Mouse (Mus musculus): ENCODE results near the gene Mpp5. TPM values are rescaled to one million over a fixed set of nuclear protein-coding genes. Genes with fewer than 3 reads are reported as not detected.

Mpp5 gene
- polyA plus RNA-seq (2015; fragmentation: Nextera tagmentation; extraction: Ambion mirVana): 10.0 and 12.9 TPM in 2 replicates

DNA sequence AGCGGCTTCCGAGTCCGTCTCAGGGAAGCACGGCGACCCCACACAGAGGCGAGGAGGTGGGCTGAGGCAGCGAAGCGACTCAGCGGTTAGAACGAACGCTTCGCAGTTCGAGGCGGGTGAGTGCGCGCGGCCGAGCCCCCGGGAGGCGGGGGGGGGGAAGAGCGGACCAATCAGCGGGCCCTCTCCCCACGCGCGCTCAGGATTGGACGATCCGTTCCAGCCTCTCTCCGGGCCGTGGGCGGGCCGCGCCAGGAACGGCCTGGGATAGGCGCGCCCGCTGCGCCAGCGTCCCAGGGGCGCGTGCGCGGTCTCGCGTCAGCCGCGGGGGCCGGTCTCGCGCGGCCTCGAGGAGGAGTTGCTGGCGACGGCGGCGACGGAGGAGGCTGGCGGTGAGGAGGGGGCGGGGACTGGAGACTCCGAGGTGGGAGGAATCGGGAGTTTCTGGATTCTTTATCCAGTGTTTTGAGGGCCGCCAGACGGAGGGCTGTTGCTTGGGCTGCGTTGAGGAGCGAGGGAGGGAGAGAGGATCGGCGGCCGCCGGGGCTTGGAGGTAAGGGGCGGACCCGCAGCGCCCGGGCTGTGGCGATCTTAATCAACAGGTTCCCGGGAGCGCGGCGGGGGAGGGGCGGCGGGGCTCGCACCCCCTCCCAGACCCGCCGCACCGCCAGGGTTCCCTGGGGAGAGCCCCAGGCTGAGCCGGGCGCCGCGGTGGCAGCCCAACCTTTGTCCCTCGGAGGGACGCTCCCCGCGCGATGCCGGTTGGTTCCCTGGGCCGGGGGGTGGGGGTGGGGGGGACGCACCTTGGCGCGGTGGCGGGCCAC, at the start of gene Mpp5:
TSS of gene Mpp5 (plus strand) at position 351 of the 821 bp plus-strand sequence.
- Histone ChIP-seq H3K27ac (replicated peaks) (peak within 1 kb of the TSS; percentile 98), H3K27me3 (ENCODE audit: control insufficient read depth, insufficient read depth, low read length) (no peaks in the 10 kb centered on the region), H3K4me3 (ENCODE audit: low read depth, low read length) (peak within 1 kb of the TSS; percentile 91), H3K9ac (ENCODE audit: low read length) (peak within 1 kb of the TSS; percentile 90), H3K36me3 (ENCODE audit: control insufficient read depth, insufficient read depth, low read length) (no peaks in the 10 kb centered on the region), H3K4me1 (replicated peaks; ENCODE audit: control insufficient read depth, insufficient read depth) (no peaks in the 10 kb centered on the region), H3K9me3 (ENCODE audit: control insufficient read depth, low read length) (no peaks in the 10 kb centered on the region), H3K4me2 (replicated peaks; ENCODE audit: low read depth) (peak within 1 kb of the TSS; percentile 96)
- TF ChIP-seq EP300 (optimal IDR thresholded peaks at IDR 0.05) (no peak), CTCF (IDR thresholded peaks at IDR 0.05; ENCODE audit: low read depth) (no peak)
- under 1% methylated on average over 62 of the region's 98 CpGs for WGBS
- peak; percentile 98 for DNase-seq (ENCODE audit: low spot score)
- ATAC-seq (ENCODE audit: low FRiP score, low TSS enrichment): peak; percentile 100

DNA sequence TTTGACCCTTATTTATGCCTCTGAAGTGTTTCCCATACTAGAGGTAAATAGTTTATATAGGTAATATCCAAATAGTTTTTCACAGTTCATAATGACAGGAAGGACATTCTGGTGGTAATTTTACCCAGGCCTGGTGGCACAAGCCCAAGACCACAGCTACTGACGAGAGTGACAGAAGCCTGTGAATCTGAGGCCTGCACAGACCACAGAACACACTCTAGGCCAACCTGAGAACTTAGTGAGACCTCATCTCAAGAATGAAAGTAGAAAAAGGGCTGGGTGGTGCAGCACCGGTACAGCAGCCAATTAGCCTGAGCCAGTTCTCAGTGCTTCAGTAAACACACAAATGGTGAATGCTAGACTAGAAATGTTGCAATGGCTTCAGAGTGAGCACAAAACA, 30.9 kb upstream of the Mpp5 start:
- TF ChIP-seq CTCF (IDR thresholded peaks at IDR 0.05; ENCODE audit: low read depth): no peak
- TF ChIP-seq EP300 (optimal IDR thresholded peaks at IDR 0.05): no peak
- H3K27me3 ChIP-seq (ENCODE audit: control insufficient read depth, insufficient read depth, low read length): no peaks in the 10 kb centered on the region
- WGBS: 68% methylated on average over 2 of the region's 2 CpGs
- H3K9me3 ChIP-seq (ENCODE audit: control insufficient read depth, low read length): no peaks in the 10 kb centered on the region
- H3K9ac ChIP-seq (ENCODE audit: low read length): no peak overlapping the region
- H3K4me2 ChIP-seq (replicated peaks; ENCODE audit: low read depth): no peak overlapping the region
- no peaks in the 10 kb centered on the region for H3K36me3 ChIP-seq (ENCODE audit: control insufficient read depth, insufficient read depth, low read length)
- DNase-seq (ENCODE audit: low spot score) (no peak), ATAC-seq (ENCODE audit: low FRiP score, low TSS enrichment) (no peak)
- no peak overlapping the region for H3K4me3 ChIP-seq (ENCODE audit: low read depth, low read length)
- H3K27ac ChIP-seq (replicated peaks): no peak overlapping the region
- H3K4me1 ChIP-seq (replicated peaks; ENCODE audit: control insufficient read depth, insufficient read depth): no peaks in the 10 kb centered on the region

DNA sequence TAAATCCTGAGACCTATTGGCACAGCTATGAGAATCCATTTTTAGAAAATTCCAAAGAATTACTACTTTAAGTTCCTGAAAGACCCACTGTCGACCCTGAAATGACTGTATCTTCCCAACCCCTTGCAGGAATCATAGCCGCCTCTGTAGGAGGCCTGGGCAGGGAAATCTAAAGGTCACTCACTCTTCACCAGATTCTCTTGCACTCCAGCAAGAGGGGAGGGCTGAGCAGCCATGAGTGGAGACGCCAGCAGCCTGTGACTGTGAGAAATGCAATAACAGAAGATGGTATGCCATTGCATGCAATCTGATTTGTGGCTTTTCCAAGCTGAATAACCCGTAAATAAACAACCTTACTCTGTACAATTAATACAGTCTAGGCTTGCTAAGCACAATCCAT, 21.0 kb upstream of the Mpp5 start:
- no peak overlapping the region for H3K4me2 ChIP-seq (replicated peaks; ENCODE audit: low read depth)
- no peak overlapping the region for H3K27ac ChIP-seq (replicated peaks)
- no peaks in the 10 kb centered on the region for H3K9me3 ChIP-seq (ENCODE audit: control insufficient read depth, low read length)
- no peaks in the 10 kb centered on the region for H3K4me1 ChIP-seq (replicated peaks; ENCODE audit: control insufficient read depth, insufficient read depth)
- no peak overlapping the region for H3K4me3 ChIP-seq (ENCODE audit: low read depth, low read length)
- ATAC-seq (ENCODE audit: low FRiP score, low TSS enrichment) (no peak), DNase-seq (ENCODE audit: low spot score) (no peak)
- no peak overlapping the region for H3K9ac ChIP-seq (ENCODE audit: low read length)
- TF ChIP-seq CTCF (IDR thresholded peaks at IDR 0.05; ENCODE audit: low read depth) (no peak), EP300 (optimal IDR thresholded peaks at IDR 0.05) (no peak)
- H3K27me3 ChIP-seq (ENCODE audit: control insufficient read depth, insufficient read depth, low read length): no peaks in the 10 kb centered on the region
- H3K36me3 ChIP-seq (ENCODE audit: control insufficient read depth, insufficient read depth, low read length): no peaks in the 10 kb centered on the region
- 40% methylated on average over 4 of the region's 4 CpGs for WGBS

DNA sequence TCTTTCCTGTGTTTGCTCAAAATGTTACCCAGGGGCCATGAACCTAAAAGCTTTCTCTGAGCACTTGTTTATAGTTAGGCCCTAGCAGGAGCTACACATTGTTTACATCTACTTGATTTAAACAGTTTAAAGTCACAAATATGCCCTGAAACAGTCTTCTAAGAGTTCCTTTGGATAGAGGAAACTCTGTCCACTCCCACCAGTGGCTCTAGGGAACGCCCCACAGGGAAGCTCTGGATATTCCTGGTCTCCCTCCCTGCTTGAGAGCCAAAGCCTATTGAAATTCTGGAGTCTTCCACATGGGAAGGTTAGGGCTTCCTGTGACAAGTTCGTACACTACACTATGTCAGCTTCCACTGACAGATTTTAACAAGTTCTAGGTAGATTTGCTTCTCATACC, 9.1 kb upstream of the Mpp5 start:
- no peak overlapping the region for H3K4me3 ChIP-seq (ENCODE audit: low read depth, low read length)
- H3K36me3 ChIP-seq (ENCODE audit: control insufficient read depth, insufficient read depth, low read length): no peaks in the 10 kb centered on the region
- no peak for TF ChIP-seq CTCF (IDR thresholded peaks at IDR 0.05; ENCODE audit: low read depth)
- no peak for TF ChIP-seq EP300 (optimal IDR thresholded peaks at IDR 0.05)
- ATAC-seq (ENCODE audit: low FRiP score, low TSS enrichment): no peak
- H3K9ac ChIP-seq (ENCODE audit: low read length): no peak overlapping the region
- H3K4me2 ChIP-seq (replicated peaks; ENCODE audit: low read depth): no peak overlapping the region
- WGBS: 39% methylated on average over 2 of the region's 2 CpGs
- DNase-seq (ENCODE audit: low spot score): no peak
- no peaks in the 10 kb centered on the region for H3K4me1 ChIP-seq (replicated peaks; ENCODE audit: control insufficient read depth, insufficient read depth)
- no peak overlapping the region for H3K27ac ChIP-seq (replicated peaks)
- H3K9me3 ChIP-seq (ENCODE audit: control insufficient read depth, low read length): no peaks in the 10 kb centered on the region
- H3K27me3 ChIP-seq (ENCODE audit: control insufficient read depth, insufficient read depth, low read length): no peaks in the 10 kb centered on the region

DNA sequence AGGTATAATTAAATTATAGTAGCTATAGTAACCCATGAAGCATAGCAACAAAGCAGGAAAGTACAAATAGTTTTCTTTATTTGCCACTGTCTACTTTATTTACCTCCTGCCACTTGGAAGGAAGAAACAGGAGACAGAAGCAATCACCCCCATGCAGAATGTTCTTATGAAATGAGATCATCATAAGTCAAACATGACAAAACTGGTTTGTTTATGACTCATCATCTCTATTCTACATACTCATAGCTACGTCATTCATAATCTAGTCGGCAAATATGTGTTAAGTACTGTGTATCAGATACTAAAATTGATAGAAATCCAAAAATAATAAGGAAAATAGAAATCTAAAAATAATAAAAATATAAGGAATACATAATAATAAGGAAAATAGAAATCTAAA, 8.4 kb upstream of the Mpp5 start:
- Histone ChIP-seq H3K4me2 (replicated peaks; ENCODE audit: low read depth) (no peak overlapping the region), H3K27me3 (ENCODE audit: control insufficient read depth, insufficient read depth, low read length) (no peaks in the 10 kb centered on the region), H3K4me1 (replicated peaks; ENCODE audit: control insufficient read depth, insufficient read depth) (no peaks in the 10 kb centered on the region), H3K9ac (ENCODE audit: low read length) (no peak overlapping the region), H3K4me3 (ENCODE audit: low read depth, low read length) (no peak overlapping the region), H3K27ac (replicated peaks) (no peak overlapping the region), H3K36me3 (ENCODE audit: control insufficient read depth, insufficient read depth, low read length) (no peaks in the 10 kb centered on the region), H3K9me3 (ENCODE audit: control insufficient read depth, low read length) (no peaks in the 10 kb centered on the region)
- DNase-seq (ENCODE audit: low spot score) (no peak), ATAC-seq (ENCODE audit: low FRiP score, low TSS enrichment) (no peak)
- no peak for TF ChIP-seq EP300 (optimal IDR thresholded peaks at IDR 0.05)
- TF ChIP-seq CTCF (IDR thresholded peaks at IDR 0.05; ENCODE audit: low read depth): no peak
- 64% methylated on average over 2 of the region's 2 CpGs for WGBS

DNA sequence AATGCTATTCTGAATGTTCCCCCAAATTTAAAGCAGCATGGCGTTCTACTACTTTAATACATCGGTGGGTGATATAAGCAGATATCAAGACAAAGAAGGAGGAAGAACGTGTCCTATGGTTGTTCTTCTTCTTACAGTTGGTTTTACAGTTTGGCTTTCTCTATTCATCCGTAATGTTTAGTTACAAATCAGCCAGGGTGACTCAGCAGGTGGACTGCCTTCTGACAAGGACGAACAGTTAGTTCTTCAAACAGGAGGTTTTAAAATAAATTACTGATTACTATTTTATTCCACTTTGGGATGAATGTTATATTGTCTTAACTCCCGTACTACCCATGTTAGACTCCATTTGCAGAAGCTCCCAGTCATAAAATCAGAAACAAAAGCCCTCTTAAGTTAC, 2.5 kb upstream of the Mpp5 start:
- no peaks in the 10 kb centered on the region for H3K36me3 ChIP-seq (ENCODE audit: control insufficient read depth, insufficient read depth, low read length)
- no peaks in the 10 kb centered on the region for H3K9me3 ChIP-seq (ENCODE audit: control insufficient read depth, low read length)
- no peak for TF ChIP-seq CTCF (IDR thresholded peaks at IDR 0.05; ENCODE audit: low read depth)
- no peak for TF ChIP-seq EP300 (optimal IDR thresholded peaks at IDR 0.05)
- ATAC-seq (ENCODE audit: low FRiP score, low TSS enrichment) (no peak), DNase-seq (ENCODE audit: low spot score) (no peak)
- H3K4me1 ChIP-seq (replicated peaks; ENCODE audit: control insufficient read depth, insufficient read depth): no peaks in the 10 kb centered on the region
- H3K4me2 ChIP-seq (replicated peaks; ENCODE audit: low read depth): no peak overlapping the region
- no peak overlapping the region for H3K4me3 ChIP-seq (ENCODE audit: low read depth, low read length)
- no peak overlapping the region for H3K27ac ChIP-seq (replicated peaks)
- 74% methylated on average over 6 of the region's 6 CpGs for WGBS
- H3K27me3 ChIP-seq (ENCODE audit: control insufficient read depth, insufficient read depth, low read length): no peaks in the 10 kb centered on the region
- no peak overlapping the region for H3K9ac ChIP-seq (ENCODE audit: low read length)

Data from stomach, postnatal 0 days (tissue).